Mouse (Mus musculus): ENCODE results near the gene Slc22a2.
A peak's percentile ranks its signal among the peaks of the same experiment; 100 is the strongest.
"Not testable (repeated sequence)": the region's sequence is repeated elsewhere in the genome, so short reads cannot be mapped to it uniquely, and the experiment has no call there.

The Slc22a2 gene

GRCm38 (mm10) chr17:12631771-12632600 is 48.1 kb downstream of the Slc22a2 start:
- DNase-seq = peak; percentile 77

- no peak for DNase-seq
Observed at GRCm38 (mm10) chr17:12634814-12635213, 50.9 kb downstream of the Slc22a2 start.

- DNase-seq = no peak
Observed at GRCm38 (mm10) chr17:12639585-12639984, 55.7 kb downstream of the Slc22a2 start.

GRCm38 (mm10) chr17:12641087-12641486 is 57.2 kb downstream of the Slc22a2 start:
- no peak for DNase-seq

- peak; percentile 44 for DNase-seq
Observed at GRCm38 (mm10) chr17:12645461-12645860, 61.5 kb downstream of the Slc22a2 start.

- DNase-seq = no peak
Observed at GRCm38 (mm10) chr17:12652604-12653003, 68.7 kb downstream of the Slc22a2 start.

GRCm38 (mm10) chr17:12654061-12654460 is 70.1 kb downstream of the Slc22a2 start:
- DNase-seq = no peak

GRCm38 (mm10) chr17:12655826-12656225 is 71.9 kb downstream of the Slc22a2 start:
- DNase-seq = no peak

GRCm38 (mm10) chr17:12658784-12659183 is 74.9 kb downstream of the Slc22a2 start:
- no peak for DNase-seq

- DNase-seq = no peak
Observed at GRCm38 (mm10) chr17:12659233-12659632, 75.3 kb downstream of the Slc22a2 start.

GRCm38 (mm10) chr17:12660572-12661260 is 76.8 kb downstream of the Slc22a2 start:
- DNase-seq = peak; percentile 60

- DNase-seq = no peak
Observed at GRCm38 (mm10) chr17:12664156-12664555, 80.2 kb downstream of the Slc22a2 start.

- DNase-seq = no peak
Observed at GRCm38 (mm10) chr17:12668478-12669362, 84.8 kb downstream of the Slc22a2 start.

- peak; percentile 44 for DNase-seq
Observed at GRCm38 (mm10) chr17:12669363-12669679, 85.4 kb downstream of the Slc22a2 start.

- peak; percentile 71 for DNase-seq
Observed at GRCm38 (mm10) chr17:12671029-12671605, 87.2 kb downstream of the Slc22a2 start.

GRCm38 (mm10) chr17:12672285-12672790 is 88.4 kb downstream of the Slc22a2 start:
- no peak for DNase-seq

- peak; percentile 52 for DNase-seq
Observed at GRCm38 (mm10) chr17:12673871-12674270, 89.9 kb downstream of the Slc22a2 start.

- not testable (repeated sequence) for DNase-seq
Observed at GRCm38 (mm10) chr17:12674980-12675379, 91.0 kb downstream of the Slc22a2 start.

GRCm38 (mm10) chr17:12675646-12676045 is 91.7 kb downstream of the Slc22a2 start, which contains the start of gene Slc22a1:
Gene Slc22a1 (minus strand): TSS chr17:12675829.
- peak; percentile 86 for DNase-seq

GRCm38 (mm10) chr17:12677139-12677538 is 93.2 kb downstream of the Slc22a2 start:
- no peak for DNase-seq
